Comparison of ENCODE assay signal across 8 mouse cellular contexts in genomic region chr9:44605616-44606165, GRCm38 (mm10). TPM values are rescaled to one million over a fixed set of nuclear protein-coding genes. Genes with fewer than 3 reads are reported as not detected.
DNase-seq lines count a peak whose midpoint lies in the region; ATAC-seq lines count a peak whose summit lies in the region.

No protein-coding gene starts in this region.

- peak overlapping the region; percentile 99 for H3K27ac ChIP-seq in kidney, embryonic 14.5 days (ENCODE audit: low read depth, low read length)
- H3K27ac ChIP-seq in forebrain, embryonic 13.5 days: peak overlapping the region; percentile 99
- H3K27ac ChIP-seq in liver, embryonic 12.5 days: peak overlapping the region; percentile 96

- H3K4me1 ChIP-seq in kidney, embryonic 14.5 days (ENCODE audit: control insufficient read depth, insufficient read depth, low read length): peaks cover 19% of the 10 kb centered on the region
- peaks cover 47% of the 10 kb centered on the region for H3K4me1 ChIP-seq in forebrain, embryonic 13.5 days
- H3K4me1 ChIP-seq in liver, embryonic 12.5 days: peaks cover 44% of the 10 kb centered on the region

- no peaks in the 10 kb centered on the region for H3K9me3 ChIP-seq in kidney, embryonic 14.5 days (ENCODE audit: control insufficient read depth, low read length)
- no peaks in the 10 kb centered on the region for H3K9me3 ChIP-seq in forebrain, embryonic 13.5 days (replicated peaks)
- no peaks in the 10 kb centered on the region for H3K9me3 ChIP-seq in liver, embryonic 12.5 days (replicated peaks)

- peak overlapping the region; percentile 100 for H3K4me3 ChIP-seq in kidney, embryonic 14.5 days (ENCODE audit: low read length)
- H3K4me3 ChIP-seq in forebrain, embryonic 13.5 days: peak overlapping the region; percentile 97
- peak overlapping the region; percentile 94 for H3K4me3 ChIP-seq in liver, embryonic 12.5 days

- no peak for ATAC-seq in kidney, embryonic 14.5 days (ENCODE audit: low FRiP score, low TSS enrichment)
- peak; percentile 3; the same call in 1 of the 2 replicates for ATAC-seq in forebrain, embryonic 13.5 days
- no peak for ATAC-seq in liver, embryonic 12.5 days

- peaks cover 37% of the 10 kb centered on the region for H3K36me3 ChIP-seq in kidney, embryonic 14.5 days (ENCODE audit: control insufficient read depth, insufficient read depth, low read length)
- H3K36me3 ChIP-seq in forebrain, embryonic 13.5 days (ENCODE audit: poor library complexity, severe bottlenecking): peaks cover 32% of the 10 kb centered on the region
- H3K36me3 ChIP-seq in liver, embryonic 12.5 days: peaks cover 37% of the 10 kb centered on the region

- peak overlapping the region; percentile 100 for H3K9ac ChIP-seq in kidney, embryonic 14.5 days (ENCODE audit: low read depth, low read length)
- H3K9ac ChIP-seq in forebrain, embryonic 13.5 days: peak overlapping the region; percentile 100
- H3K9ac ChIP-seq in liver, embryonic 12.5 days: peak overlapping the region; percentile 100

- H3K27me3 ChIP-seq in kidney, embryonic 14.5 days (ENCODE audit: control insufficient read depth, insufficient read depth, low read length): no peaks in the 10 kb centered on the region
- H3K27me3 ChIP-seq in forebrain, embryonic 13.5 days: no peaks in the 10 kb centered on the region
- H3K27me3 ChIP-seq in liver, embryonic 12.5 days (replicated peaks): no peaks in the 10 kb centered on the region

- peak overlapping the region; percentile 61 for H3K4me2 ChIP-seq in kidney, embryonic 14.5 days (replicated peaks; ENCODE audit: low read depth, low read length)
- H3K4me2 ChIP-seq in forebrain, embryonic 13.5 days: peak overlapping the region; percentile 70
- H3K4me2 ChIP-seq in liver, embryonic 12.5 days: peak overlapping the region; percentile 72

- under 1% methylated on average over 13 of the region's 13 CpGs for WGBS in kidney, embryonic 14.5 days
- WGBS in forebrain, embryonic 13.5 days: 0% methylated on average over 13 of the region's 13 CpGs
- under 1% methylated on average over 13 of the region's 13 CpGs for WGBS in liver, embryonic 12.5 days (ENCODE audit: insufficient replicate concordance)

- DNase-seq in kidney, adult 18-20 months: no peak
- peak; percentile 37 for DNase-seq in NIH3T3 (ENCODE audit: low read depth)
- peak; percentile 35 for DNase-seq in retina, postnatal 7 days (ENCODE audit: low read depth, low spot score)
- DNase-seq in urinary bladder, postnatal 25 days (ENCODE audit: low spot score): no peak
- DNase-seq in frontal cortex, postnatal 25 days (ENCODE audit: low spot score in 2 of 2): no peak

RNA-seq across cellular contexts. Expression of gene Ddx6, which starts 1.0 kb away (rescaled TPM):
- polyA plus RNA-seq in kidney, embryonic 14.5 days (2014; fragmentation: Nextera tagmentation; extraction: Ambion mirVana): 28.2 and 29.1 TPM in 2 replicates
- polyA plus RNA-seq in forebrain, embryonic 13.5 days (2015; fragmentation: Nextera tagmentation; extraction: Ambion mirVana): 28.1 and 30.0 TPM in 2 replicates
- 9.3 and 10.0 TPM in 2 replicates for polyA plus RNA-seq in liver, embryonic 12.5 days (2016; fragmentation: Nextera tagmentation; extraction: Ambion mirVana)

RNA-seq across cellular contexts. Expression of gene Cxcr5, which starts 44.0 kb away (rescaled TPM):
- polyA plus RNA-seq in kidney, embryonic 14.5 days (2014; fragmentation: Nextera tagmentation; extraction: Ambion mirVana): not detected in 2 replicates
- not detected in 2 replicates for polyA plus RNA-seq in forebrain, embryonic 13.5 days (2015; fragmentation: Nextera tagmentation; extraction: Ambion mirVana)
- 0.05 TPM in 1 of 2 replicates, not detected in the other for polyA plus RNA-seq in liver, embryonic 12.5 days (2016; fragmentation: Nextera tagmentation; extraction: Ambion mirVana)

Comparison
In these comparisons a context has a peak if more than half of its experiments do, and no peak if none do; other contexts are left out.
1. DNase-seq: peak in NIH3T3 (single experiment) and retina, postnatal 7 days (single experiment); none in kidney, adult 18-20 months (single experiment), urinary bladder, postnatal 25 days (single experiment) and frontal cortex, postnatal 25 days (0 of 2).
2. Peak in every context shown above with its lines, with median percentiles within 50 percentile points of each other: H3K27ac ChIP-seq, H3K4me2 ChIP-seq, H3K4me3 ChIP-seq and H3K9ac ChIP-seq.